Mouse (Mus musculus): ENCODE data around the gene Dcxr.
"Not testable (repeated sequence)": the region's sequence is repeated elsewhere in the genome, so short reads cannot be mapped to it uniquely, and the experiment has no call there.

Dcxr gene

GRCm38 (mm10) chr11:120727169-120727527 lies at the start of gene Dcxr:
Gene Dcxr (minus strand): TSS chr11:120727281.
- peak; percentile 83 for DNase-seq (ENCODE audit: extremely low read depth, low read depth)

- peak; percentile 74 for DNase-seq (ENCODE audit: extremely low read depth, low read depth)
Observed at GRCm38 (mm10) chr11:120775774-120776469, 48.8 kb upstream of the Dcxr start.

- DNase-seq (ENCODE audit: extremely low read depth, low read depth), result no peak
Observed at GRCm38 (mm10) chr11:120773463-120774190, 46.5 kb upstream of the Dcxr start.

GRCm38 (mm10) chr11:120772749-120773148 lies 45.7 kb upstream of the Dcxr start:
- DNase-seq (ENCODE audit: extremely low read depth, low read depth), result no peak

- DNase-seq (ENCODE audit: extremely low read depth, low read depth), result no peak
Observed at GRCm38 (mm10) chr11:120768206-120768605, 41.1 kb upstream of the Dcxr start.

- DNase-seq (ENCODE audit: extremely low read depth, low read depth), result not testable (repeated sequence)
Observed at GRCm38 (mm10) chr11:120767023-120767422, 39.9 kb upstream of the Dcxr start.

- DNase-seq (ENCODE audit: extremely low read depth, low read depth), result not testable (repeated sequence)
Observed at GRCm38 (mm10) chr11:120763121-120763999, 36.3 kb upstream of the Dcxr start.

- DNase-seq (ENCODE audit: extremely low read depth, low read depth), result not testable (repeated sequence)
Observed at GRCm38 (mm10) chr11:120762672-120763041, 35.6 kb upstream of the Dcxr start, which contains the start of gene Hmga1b. Gene Hmga1b (plus strand): TSS chr11:120762794.

GRCm38 (mm10) chr11:120761811-120762671 lies 35.0 kb upstream of the Dcxr start:
- no peak for DNase-seq (ENCODE audit: extremely low read depth, low read depth)

- no peak for DNase-seq (ENCODE audit: extremely low read depth, low read depth)
Observed at GRCm38 (mm10) chr11:120760236-120760635, 33.2 kb upstream of the Dcxr start.

- no peak for DNase-seq (ENCODE audit: extremely low read depth, low read depth)
Observed at GRCm38 (mm10) chr11:120751606-120752005, 24.5 kb upstream of the Dcxr start.

- DNase-seq (ENCODE audit: extremely low read depth, low read depth), result no peak
Observed at GRCm38 (mm10) chr11:120749430-120749829, 22.3 kb upstream of the Dcxr start.

GRCm38 (mm10) chr11:120747974-120748373 lies 20.9 kb upstream of the Dcxr start:
- no peak for DNase-seq (ENCODE audit: extremely low read depth, low read depth)

- DNase-seq (ENCODE audit: extremely low read depth, low read depth), result no peak
Observed at GRCm38 (mm10) chr11:120744121-120744701, 17.1 kb upstream of the Dcxr start.

- no peak for DNase-seq (ENCODE audit: extremely low read depth, low read depth)
Observed at GRCm38 (mm10) chr11:120740981-120741380, 13.9 kb upstream of the Dcxr start.

GRCm38 (mm10) chr11:120736424-120736823 lies 9.3 kb upstream of the Dcxr start:
- no peak for DNase-seq (ENCODE audit: extremely low read depth, low read depth)

- DNase-seq (ENCODE audit: extremely low read depth, low read depth), result no peak
Observed at GRCm38 (mm10) chr11:120733521-120733920, 6.4 kb upstream of the Dcxr start.

- DNase-seq (ENCODE audit: extremely low read depth, low read depth), result no peak
Observed at GRCm38 (mm10) chr11:120731858-120732680, 5.0 kb upstream of the Dcxr start, which contains the start of gene Cbr2. Gene Cbr2 (minus strand): TSS chr11:120732114.

- no peak for DNase-seq (ENCODE audit: extremely low read depth, low read depth)
Observed at GRCm38 (mm10) chr11:120731395-120731794, 4.3 kb upstream of the Dcxr start.
